Mouse (Mus musculus) liver, postnatal 0 days (tissue): ENCODE measurements around the gene Rapgef4. TPM values are rescaled to one million over a fixed set of nuclear protein-coding genes. Genes with fewer than 3 reads are reported as not detected.
A peak's percentile ranks its signal among the peaks of the same experiment; 100 is the strongest.

Source experiments
- ATAC-seq: fragments of 200-750 bp; cut with Nextera tagmentation; 2 replicates; pipeline ENCODE4 v1.8.0; 2017; ENCODE audit warnings: mild to moderate bottlenecking, moderate library complexity
- DNase-seq: peaks from one replicate; pipeline ENCODE4 v3.0.0-alpha.2; 2016
- H3K27ac ChIP-seq: fragments of 300-500 bp; sonication (generic); 2 replicates; pipeline ENCODE4 v1.5.1; 2014; ENCODE audit warnings: antibody characterized with exemption, moderate library complexity, mild to moderate bottlenecking, low read depth
- H3K27me3 ChIP-seq: fragments of 300-500 bp; sonication (generic); 2 replicates; pipeline ENCODE4 v1.6.1; 2014; ENCODE audit warnings: low read length, control low read depth, mixed read lengths; ENCODE audit not compliant: insufficient read depth
- H3K36me3 ChIP-seq: fragments of 300-500 bp; sonication (generic); replicated peaks from 2 replicates; pipeline ENCODE4 v1.6.1; 2014; ENCODE audit warnings: mild to moderate bottlenecking, control low read depth, low read length, moderate library complexity, mixed read lengths; ENCODE audit not compliant: insufficient read depth
- H3K4me1 ChIP-seq: fragments of 300-500 bp; sonication (generic); 2 replicates; pipeline ENCODE4 v1.6.1; 2014; ENCODE audit warnings: antibody characterized with exemption, mild to moderate bottlenecking, control low read depth; ENCODE audit not compliant: insufficient read depth
- H3K4me2 ChIP-seq: fragments of 300-500 bp; sonication (generic); 2 replicates; pipeline ENCODE4 v1.6.1; 2014; ENCODE audit warnings: low read depth, mild to moderate bottlenecking, low read length, moderate library complexity, mixed read lengths
- H3K4me3 ChIP-seq: fragments of 300-500 bp; sonication (generic); 2 replicates; pipeline ENCODE4 v1.5.1; 2014; ENCODE audit warnings: low read depth, low read length
- H3K9ac ChIP-seq: fragments of 300-500 bp; sonication (generic); replicated peaks from 2 replicates; pipeline ENCODE4 v1.6.1; 2014; ENCODE audit warnings: mild to moderate bottlenecking, moderate library complexity
- H3K9me3 ChIP-seq: fragments of 300-500 bp; sonication (generic); 2 replicates; pipeline ENCODE4 v1.6.1; 2016; ENCODE audit warnings: mild to moderate bottlenecking, control low read depth, low read length, mixed read lengths
- CTCF ChIP-seq: sonication (generic); IDR thresholded peaks from 2 replicates; pipeline ENCODE4 v1.5.1; 2016; ENCODE audit warnings: antibody characterized with exemption, low read depth
- EP300 ChIP-seq: IDR thresholded peaks from 2 replicates; pipeline ENCODE4 v1.6.1; 2016; ENCODE audit warnings: antibody characterized with exemption, low read depth, mild to moderate bottlenecking
- WGBS: fragments of 180-500 bp; shearing (Covaris S2); extraction: QIAGEN DNeasy Blood & Tissue Kit; methylation state at CpG from one replicate; pipeline ENCODE4 v1.1.7; 2014; ENCODE audit not compliant: insufficient replicate concordance; 5-methylcytosine and 5-hydroxymethylcytosine counted together
- polyA plus RNA-seq: library from polyadenylated mRNA; unstranded; fragments of >200 nt; fragmentation: Nextera tagmentation; extraction: Ambion mirVana; gene quantifications from 2 replicates; pipeline ENCODE4 v1.2.1, GENCODE M21; 2015

The Rapgef4 gene
- polyA plus RNA-seq, 1 experiment from 2014 or later: 30.2 TPM

- H3K4me2 ChIP-seq: no peak overlapping the region
- ATAC-seq (peak; percentile 84), DNase-seq (peak; percentile 75)
- 0 out of 2 replicates have a peak, but pooled peaks cover 7% of the 10 kb centered on the region for H3K36me3 ChIP-seq
- 32% methylated on average over 6 of the region's 6 CpGs for WGBS
- H3K4me3 ChIP-seq: no peak overlapping the region
- H3K9me3 ChIP-seq: no peaks in the 10 kb centered on the region; the same call in 1 of the 2 replicates
- peaks cover 26% of the 10 kb centered on the region for H3K4me1 ChIP-seq
- no peak overlapping the region for H3K9ac ChIP-seq
- H3K27me3 ChIP-seq: no peaks in the 10 kb centered on the region
- peak overlapping the region; percentile 67; the same call in 1 of the 2 replicates for H3K27ac ChIP-seq
- TF ChIP-seq CTCF (no peak), EP300 (no peak)
These were observed 215.3 kb downstream of the Rapgef4 start for GRCm38 (mm10) chr2:72196190-72196965.

GRCm38 (mm10) chr2:72197026-72197425 lies 216.0 kb downstream of the Rapgef4 start:
- WGBS: 6% methylated on average over 3 of the region's 3 CpGs
- Histone ChIP-seq H3K4me3 (no peak overlapping the region), H3K4me1 (peaks cover 27% of the 10 kb centered on the region), H3K27ac (peak overlapping the region; percentile 49; the same call in 1 of the 2 replicates), H3K9me3 (no peaks in the 10 kb centered on the region), H3K4me2 (no peak overlapping the region), H3K36me3 (0 out of 2 replicates have a peak, but pooled peaks cover 4% of the 10 kb centered on the region), H3K9ac (no peak overlapping the region), H3K27me3 (no peaks in the 10 kb centered on the region)
- no peak for TF ChIP-seq EP300
- peak; percentile 73 for TF ChIP-seq CTCF
- peak; percentile 24; the same call in 1 of the 2 replicates for ATAC-seq
- no peak for DNase-seq

- Histone ChIP-seq H3K4me1 (peaks cover 24% of the 10 kb centered on the region), H3K4me2 (no peak overlapping the region), H3K36me3 (peaks cover 10% of the 10 kb centered on the region; the same call in 1 of the 2 replicates), H3K27me3 (no peaks in the 10 kb centered on the region), H3K9ac (no peak overlapping the region), H3K9me3 (no peaks in the 10 kb centered on the region), H3K27ac (peak overlapping the region; percentile 34; the same call in 1 of the 2 replicates), H3K4me3 (no peak overlapping the region)
- peak; percentile 29; the same call in 1 of the 2 replicates for ATAC-seq
- WGBS: 48% methylated on average over 2 of the region's 2 CpGs
- TF ChIP-seq CTCF (no peak), EP300 (no peak)
- no peak for DNase-seq
These were observed 218.4 kb downstream of the Rapgef4 start for GRCm38 (mm10) chr2:72199451-72199850.

GRCm38 (mm10) chr2:72201506-72201905 lies 220.5 kb downstream of the Rapgef4 start:
- TF ChIP-seq CTCF (no peak), EP300 (peak; percentile 15; the same call in 1 of the 2 replicates)
- Histone ChIP-seq H3K9me3 (no peaks in the 10 kb centered on the region), H3K4me2 (peak overlapping the region; percentile 32; the same call in 1 of the 2 replicates), H3K9ac (no peak overlapping the region), H3K4me1 (peaks cover 15% of the 10 kb centered on the region), H3K27me3 (no peaks in the 10 kb centered on the region), H3K36me3 (peaks cover 8% of the 10 kb centered on the region; the same call in 1 of the 2 replicates), H3K4me3 (no peak overlapping the region), H3K27ac (peak overlapping the region; percentile 80)
- no peak for ATAC-seq
- WGBS: 16% methylated on average over 9 of the region's 9 CpGs
- peak; percentile 28 for DNase-seq

- Histone ChIP-seq H3K4me3 (no peak overlapping the region), H3K27ac (peak overlapping the region; percentile 80), H3K4me2 (no peak overlapping the region), H3K4me1 (peaks cover 14% of the 10 kb centered on the region), H3K36me3 (peaks cover 8% of the 10 kb centered on the region; the same call in 1 of the 2 replicates), H3K27me3 (no peaks in the 10 kb centered on the region), H3K9me3 (no peaks in the 10 kb centered on the region), H3K9ac (no peak overlapping the region)
- DNase-seq (no peak), ATAC-seq (no peak)
- TF ChIP-seq EP300 (no peak), CTCF (no peak)
- 35% methylated on average over 6 of the region's 6 CpGs for WGBS
These were observed 221.2 kb downstream of the Rapgef4 start for GRCm38 (mm10) chr2:72202252-72202651.

GRCm38 (mm10) chr2:72203609-72204008 lies 222.6 kb downstream of the Rapgef4 start:
- no peak overlapping the region for H3K9ac ChIP-seq

More at GRCm38 (mm10) chr2:72203609-72204008, 222.6 kb downstream of the Rapgef4 start:
- H3K9me3 ChIP-seq: no peaks in the 10 kb centered on the region
- DNase-seq: peak; percentile 74
- peaks cover 14% of the 10 kb centered on the region for H3K4me1 ChIP-seq
- no peak overlapping the region for H3K4me2 ChIP-seq
- H3K27me3 ChIP-seq: no peaks in the 10 kb centered on the region
- H3K27ac ChIP-seq: no peak overlapping the region
- no peak overlapping the region for H3K4me3 ChIP-seq
- peaks cover 11% of the 10 kb centered on the region; the same call in 1 of the 2 replicates for H3K36me3 ChIP-seq
- peak; percentile 87 for TF ChIP-seq CTCF
- TF ChIP-seq EP300: no peak
- ATAC-seq: peak; percentile 54
- 18% methylated on average over 5 of the region's 5 CpGs for WGBS
